Mouse (Mus musculus): ENCODE results near the gene Myo16. TPM values are rescaled to one million over a fixed set of nuclear protein-coding genes. Genes with fewer than 3 reads are reported as not detected.

The Myo16 gene
- total RNA-seq, 1 experiment from 2014 or later, result not detected

DNA sequence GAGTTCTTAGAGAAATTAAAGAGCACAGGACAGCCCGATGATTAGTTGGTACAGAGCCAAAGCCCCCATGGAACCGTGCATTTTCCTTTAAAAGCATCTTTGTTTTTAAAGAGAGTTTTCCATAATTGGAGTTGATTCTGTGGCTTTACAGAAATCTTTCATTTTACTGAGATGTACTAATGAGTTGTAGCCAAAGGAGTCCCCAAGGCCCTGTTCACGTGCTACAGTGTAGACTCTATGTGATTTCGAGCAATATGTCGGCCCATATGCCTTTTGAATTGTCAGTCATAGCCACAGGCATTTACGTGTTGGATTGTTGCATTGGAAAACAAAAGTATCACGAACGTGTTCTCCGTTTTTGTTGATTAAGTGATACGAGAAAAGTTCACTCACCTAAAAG, 325.3 kb downstream of the Myo16 start:
- ATAC-seq (replicated peaks in 1 of 2; ENCODE audit: insufficient read depth in 1 of 2, low FRiP score in 2 of 2, low TSS enrichment in 1 of 2, low read depth in 1 of 2, poor library complexity in 2 of 2, severe bottlenecking in 2 of 2), result no peak

DNA sequence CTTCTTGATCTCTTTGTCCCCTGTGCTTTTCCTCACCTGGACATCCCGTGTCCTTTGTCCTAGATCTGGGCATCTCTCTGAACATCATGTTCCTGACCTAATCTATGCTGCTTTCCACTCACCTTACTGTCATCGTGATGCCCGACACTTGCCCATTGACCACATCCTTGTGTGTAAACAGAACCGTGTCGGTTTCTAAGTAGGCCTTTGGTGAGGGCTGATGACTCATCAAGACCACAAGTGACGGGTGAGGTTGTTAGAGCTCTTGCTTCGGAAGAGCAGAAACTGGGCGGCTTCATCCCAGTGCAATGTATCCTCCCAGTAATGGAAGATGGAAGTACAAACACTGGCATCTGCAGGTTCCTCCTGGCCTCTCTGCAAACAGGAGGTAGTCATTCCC, 327.1 kb downstream of the Myo16 start:
- peak; percentile 75 to 84 for ATAC-seq (replicated peaks in 1 of 2; ENCODE audit: insufficient read depth in 1 of 2, low FRiP score in 2 of 2, low TSS enrichment in 1 of 2, low read depth in 1 of 2, poor library complexity in 2 of 2, severe bottlenecking in 2 of 2)

DNA sequence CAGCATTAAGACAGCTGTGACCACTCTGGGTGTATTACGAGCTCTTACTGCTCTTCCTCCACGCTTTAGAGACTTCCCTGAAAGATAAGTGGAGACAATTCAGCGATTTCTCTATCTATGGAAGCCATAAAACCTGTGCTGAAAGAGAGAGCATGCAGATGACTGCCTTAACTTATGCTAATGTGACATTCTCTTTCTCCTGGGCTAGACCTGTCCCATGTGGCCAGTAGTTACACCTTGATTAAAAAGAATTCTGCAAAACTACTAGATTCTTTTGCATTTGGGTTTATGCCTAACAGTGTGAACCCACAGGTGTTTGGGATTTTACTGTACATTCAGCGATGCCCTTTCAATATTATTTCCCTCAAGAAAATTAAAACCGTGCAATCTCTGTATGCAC, 328.4 kb downstream of the Myo16 start:
- no peak for ATAC-seq (replicated peaks in 1 of 2; ENCODE audit: insufficient read depth in 1 of 2, low FRiP score in 2 of 2, low TSS enrichment in 1 of 2, low read depth in 1 of 2, poor library complexity in 2 of 2, severe bottlenecking in 2 of 2)

DNA sequence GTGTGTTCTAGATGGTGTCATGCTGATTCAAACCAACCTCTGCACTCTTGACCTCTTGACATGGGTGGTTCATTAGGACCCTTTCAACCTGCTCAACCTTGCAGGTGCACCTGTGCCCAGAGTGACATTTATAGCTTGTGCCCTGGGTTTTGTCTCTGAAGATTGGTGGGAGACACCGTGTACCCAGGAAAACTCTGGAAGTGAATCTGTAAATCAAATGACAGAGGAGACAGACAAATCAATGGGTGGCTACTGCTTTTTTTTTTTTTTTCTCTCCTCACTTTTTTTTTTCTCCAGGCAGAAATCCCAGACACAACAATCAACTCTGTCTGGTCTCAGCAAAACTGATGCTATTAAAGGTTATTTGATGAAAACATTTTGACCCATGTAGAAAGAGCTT, 329.2 kb downstream of the Myo16 start:
- no peak for ATAC-seq (replicated peaks in 1 of 2; ENCODE audit: insufficient read depth in 1 of 2, low FRiP score in 2 of 2, low TSS enrichment in 1 of 2, low read depth in 1 of 2, poor library complexity in 2 of 2, severe bottlenecking in 2 of 2)

DNA sequence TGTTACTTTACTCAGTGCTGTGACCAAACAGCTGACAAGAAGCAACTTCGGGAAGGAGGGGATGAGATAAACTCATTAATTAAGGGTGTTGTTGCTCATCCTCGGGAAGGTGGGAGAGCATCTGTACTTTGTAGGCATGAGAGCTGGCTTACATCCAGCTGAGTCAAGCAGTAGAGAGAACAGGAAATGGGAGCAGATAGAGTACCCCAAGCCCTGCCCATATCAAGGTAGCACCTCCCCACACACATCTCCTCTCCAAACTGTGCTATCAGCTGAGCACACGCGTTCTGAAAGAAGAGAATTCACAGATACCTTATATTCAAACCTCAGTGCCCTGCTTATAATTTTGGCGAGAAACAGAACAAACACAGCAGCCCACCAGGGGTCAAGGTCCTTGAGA, 330.1 kb downstream of the Myo16 start:
- ATAC-seq (replicated peaks in 1 of 2; ENCODE audit: insufficient read depth in 1 of 2, low FRiP score in 2 of 2, low TSS enrichment in 1 of 2, low read depth in 1 of 2, poor library complexity in 2 of 2, severe bottlenecking in 2 of 2), result no peak

DNA sequence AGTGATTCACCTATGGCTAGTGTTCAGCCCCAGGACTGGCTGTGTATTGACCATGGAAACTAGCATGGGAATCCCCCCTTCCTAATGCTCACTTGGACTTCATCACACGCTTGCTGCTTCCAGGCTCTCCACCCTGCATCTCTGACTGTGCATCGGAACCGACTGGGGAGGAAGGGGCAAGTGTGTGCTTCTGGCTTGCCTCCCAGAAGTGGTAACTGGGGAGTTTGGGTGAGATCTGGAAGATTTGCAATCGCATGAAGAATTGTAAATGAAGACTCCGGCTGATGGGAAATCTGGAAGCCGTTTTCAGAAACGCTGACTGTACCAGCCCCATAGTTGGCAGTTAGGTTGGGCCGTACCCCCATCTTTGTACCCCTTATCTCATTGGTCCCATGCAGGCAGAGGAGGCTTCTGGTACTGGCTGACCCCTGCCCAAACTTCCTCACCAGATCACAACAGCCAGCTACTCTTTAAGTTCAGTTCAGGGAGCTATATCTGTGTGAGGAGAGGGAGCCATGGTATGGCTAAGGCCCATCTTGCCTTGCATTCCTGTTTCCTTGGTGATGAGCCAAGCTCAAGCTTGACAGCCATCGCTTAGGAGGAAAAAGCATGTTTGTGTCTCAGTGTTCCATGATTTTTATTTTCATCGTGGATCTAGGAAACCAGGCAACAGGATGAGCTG, 336.2 kb downstream of the Myo16 start:
- ATAC-seq (replicated peaks in 1 of 2; ENCODE audit: insufficient read depth in 1 of 2, low FRiP score in 2 of 2, low TSS enrichment in 1 of 2, low read depth in 1 of 2, poor library complexity in 2 of 2, severe bottlenecking in 2 of 2), result no peak

DNA sequence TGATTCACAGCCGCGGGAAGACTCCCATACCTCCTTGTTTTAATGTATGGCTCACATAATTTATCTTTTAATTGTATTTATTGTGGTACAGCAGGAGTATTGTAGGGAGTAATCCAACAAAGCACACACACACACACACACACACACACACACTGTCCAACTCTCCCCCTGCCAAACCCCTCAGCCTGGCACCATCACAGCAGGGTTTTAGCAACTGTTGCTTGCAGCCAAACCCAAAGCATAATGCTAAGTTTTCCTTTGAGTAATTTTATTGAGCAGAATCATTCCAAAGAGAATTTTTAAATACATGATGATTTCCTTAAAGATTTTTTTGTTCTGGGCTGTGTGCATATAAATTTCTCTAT, 336.7 kb downstream of the Myo16 start:
- ATAC-seq (replicated peaks in 1 of 2; ENCODE audit: insufficient read depth in 1 of 2, low FRiP score in 2 of 2, low TSS enrichment in 1 of 2, low read depth in 1 of 2, poor library complexity in 2 of 2, severe bottlenecking in 2 of 2), result no peak

DNA sequence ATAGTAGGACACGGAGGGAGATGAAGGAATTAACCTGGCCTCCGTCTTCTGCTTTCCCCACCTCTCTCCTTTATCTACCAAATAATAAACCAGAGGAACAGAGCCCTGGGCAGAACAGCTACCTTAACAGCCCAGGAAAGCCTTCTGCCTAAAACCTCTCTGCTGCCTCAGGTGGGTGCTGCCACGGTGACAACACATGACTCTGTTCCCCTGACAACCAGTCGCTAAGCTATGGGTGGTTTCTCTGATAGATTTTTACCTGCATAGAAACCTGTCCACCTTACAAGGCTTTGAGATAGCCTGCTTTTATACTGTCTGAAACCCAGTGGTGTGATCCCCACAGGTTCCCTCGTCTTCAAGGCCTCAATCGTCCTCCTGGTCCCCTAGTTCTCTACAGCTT, 337.2 kb downstream of the Myo16 start:
- no peak for ATAC-seq (replicated peaks in 1 of 2; ENCODE audit: insufficient read depth in 1 of 2, low FRiP score in 2 of 2, low TSS enrichment in 1 of 2, low read depth in 1 of 2, poor library complexity in 2 of 2, severe bottlenecking in 2 of 2)

DNA sequence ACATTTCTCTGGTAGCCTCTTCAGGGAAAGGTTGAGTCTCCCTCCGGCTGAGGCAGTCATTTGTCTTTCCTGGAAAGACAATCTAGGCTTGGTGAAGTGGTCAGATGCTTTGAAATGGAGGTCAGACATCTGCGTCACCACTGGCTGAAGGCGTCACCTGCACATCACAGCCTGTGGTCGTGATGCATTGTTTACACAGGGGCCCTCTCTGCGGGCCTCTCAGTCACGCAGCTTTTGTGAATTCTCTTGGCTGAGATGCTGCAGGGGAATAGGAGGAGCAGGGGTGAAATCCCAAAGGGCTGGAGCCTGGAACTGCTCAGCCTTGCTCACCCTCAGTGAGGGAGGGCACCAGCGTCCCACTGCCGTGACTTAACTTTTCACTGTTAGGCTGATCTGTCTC, 346.1 kb downstream of the Myo16 start:
- ATAC-seq (replicated peaks in 1 of 2; ENCODE audit: insufficient read depth in 1 of 2, low FRiP score in 2 of 2, low TSS enrichment in 1 of 2, low read depth in 1 of 2, poor library complexity in 2 of 2, severe bottlenecking in 2 of 2), result no peak

DNA sequence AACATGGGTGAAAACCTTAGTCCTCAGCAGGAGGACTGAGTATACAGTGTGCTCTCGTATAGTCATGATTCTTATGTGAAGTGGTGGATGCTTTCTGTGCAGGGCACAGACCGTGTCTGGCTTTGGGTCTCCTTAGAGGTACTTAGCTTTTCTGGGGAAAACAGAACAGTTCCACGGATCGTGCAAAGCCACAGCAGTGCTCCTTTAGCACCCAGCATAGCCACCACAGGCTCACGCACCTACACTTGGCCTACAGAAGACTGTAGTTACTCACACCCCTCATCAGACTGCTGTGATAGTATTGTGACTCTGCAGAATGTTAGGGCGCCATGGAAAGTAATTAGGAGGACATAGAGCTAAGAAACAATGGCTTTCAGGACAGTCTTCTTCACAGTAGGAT, 346.8 kb downstream of the Myo16 start:
- no peak for ATAC-seq (replicated peaks in 1 of 2; ENCODE audit: insufficient read depth in 1 of 2, low FRiP score in 2 of 2, low TSS enrichment in 1 of 2, low read depth in 1 of 2, poor library complexity in 2 of 2, severe bottlenecking in 2 of 2)

DNA sequence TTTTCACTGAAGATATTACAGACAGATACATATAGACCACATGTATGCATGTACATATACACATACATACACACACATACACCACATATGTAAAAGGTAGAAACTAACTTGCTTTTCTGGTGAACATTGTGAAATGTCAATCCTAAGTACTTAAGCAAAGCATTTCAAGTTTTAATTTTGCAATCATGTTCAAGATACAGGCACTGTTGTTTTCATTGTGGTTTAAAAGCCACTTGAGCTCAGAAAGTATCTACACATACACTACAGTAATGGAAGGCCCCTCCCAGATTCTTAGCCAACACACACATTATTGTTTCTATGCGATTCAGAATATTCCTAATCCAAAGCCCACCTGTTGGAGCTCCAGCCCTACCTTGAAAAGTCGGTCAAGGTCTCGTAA, 348.0 kb downstream of the Myo16 start:
- ATAC-seq (replicated peaks in 1 of 2; ENCODE audit: insufficient read depth in 1 of 2, low FRiP score in 2 of 2, low TSS enrichment in 1 of 2, low read depth in 1 of 2, poor library complexity in 2 of 2, severe bottlenecking in 2 of 2), result no peak

DNA sequence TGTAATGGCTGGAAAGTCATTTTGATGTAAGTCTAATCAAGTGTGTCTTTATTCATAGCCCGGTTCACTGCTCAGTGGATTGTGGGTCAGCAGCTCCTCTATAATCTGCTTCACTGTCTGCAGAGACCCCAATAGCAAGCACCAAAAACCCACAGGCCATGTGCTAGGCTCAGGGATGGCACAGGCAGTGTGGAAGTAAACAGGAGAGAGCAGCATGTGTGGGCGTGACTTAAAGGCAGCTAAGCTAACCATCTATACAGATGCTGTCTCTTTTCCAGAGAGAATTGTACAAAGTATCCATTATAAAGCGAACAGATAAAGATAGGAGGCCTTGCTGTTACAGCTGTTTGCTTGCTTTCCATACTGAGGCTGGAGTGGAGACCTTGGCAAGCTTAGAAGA, 358.4 kb downstream of the Myo16 start:
- ATAC-seq (replicated peaks in 1 of 2; ENCODE audit: insufficient read depth in 1 of 2, low FRiP score in 2 of 2, low TSS enrichment in 1 of 2, low read depth in 1 of 2, poor library complexity in 2 of 2, severe bottlenecking in 2 of 2), result no peak

DNA sequence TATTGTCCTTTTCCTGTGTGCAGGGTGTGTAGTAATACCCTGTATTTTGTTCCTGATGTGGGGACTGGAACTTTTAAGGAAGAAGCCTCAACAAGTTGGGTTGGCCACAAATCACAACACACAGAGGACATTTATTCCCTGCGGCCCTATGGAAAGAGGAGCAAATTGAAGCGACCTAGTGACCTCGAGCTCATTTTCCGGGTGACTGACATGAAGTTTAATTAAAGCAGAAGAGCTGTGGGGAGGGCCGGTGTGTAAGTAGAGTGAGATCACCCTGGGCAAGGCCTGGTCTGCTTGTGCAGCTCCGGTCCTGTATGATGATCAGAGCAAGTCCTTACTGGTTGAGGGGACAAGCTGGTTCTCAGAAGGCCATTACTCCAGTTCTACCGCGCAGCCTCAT, 363.7 kb downstream of the Myo16 start:
- no peak for ATAC-seq (replicated peaks in 1 of 2; ENCODE audit: insufficient read depth in 1 of 2, low FRiP score in 2 of 2, low TSS enrichment in 1 of 2, low read depth in 1 of 2, poor library complexity in 2 of 2, severe bottlenecking in 2 of 2)

DNA sequence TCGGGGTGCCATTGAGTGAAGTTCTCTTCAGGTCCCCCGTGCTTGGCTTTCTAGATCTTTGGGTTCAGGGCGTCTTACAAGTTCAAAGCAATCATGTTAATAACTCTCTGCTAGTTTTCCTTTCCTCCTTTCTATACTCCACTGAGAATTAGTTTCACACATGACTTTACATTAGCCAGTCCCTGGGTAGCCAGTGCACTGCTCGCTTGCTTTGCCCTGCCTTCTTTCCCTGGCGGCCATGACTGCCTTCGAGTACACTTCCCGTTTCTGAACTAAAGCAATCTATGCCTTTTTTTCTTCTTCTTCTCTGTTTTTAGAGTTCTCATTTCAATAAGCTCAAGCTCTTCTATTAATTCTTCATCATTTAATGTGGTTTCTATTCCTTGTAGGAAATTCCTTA, 365.6 kb downstream of the Myo16 start:
- peak; percentile 86 to 89 for ATAC-seq (replicated peaks in 1 of 2; ENCODE audit: insufficient read depth in 1 of 2, low FRiP score in 2 of 2, low TSS enrichment in 1 of 2, low read depth in 1 of 2, poor library complexity in 2 of 2, severe bottlenecking in 2 of 2)

DNA sequence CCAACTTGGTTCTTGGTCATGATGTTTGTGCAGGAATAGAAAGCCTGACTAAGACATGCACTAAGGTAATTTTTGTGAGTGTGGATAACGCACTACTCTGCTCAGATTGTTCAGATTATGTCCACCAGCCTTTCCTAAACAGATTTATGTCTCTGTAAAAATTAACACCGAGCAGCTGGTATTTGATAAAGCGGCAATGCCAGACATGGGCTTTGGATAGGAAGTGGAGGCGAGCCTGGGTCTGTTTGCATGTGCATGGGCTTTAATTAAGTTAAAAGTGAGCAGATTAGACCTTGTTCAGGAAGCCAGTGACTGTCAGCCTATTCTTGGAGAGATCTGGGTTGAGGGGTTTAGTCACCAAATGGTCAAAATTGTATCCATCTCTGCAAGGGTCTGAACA, 367.8 kb downstream of the Myo16 start:
- ATAC-seq (replicated peaks in 1 of 2; ENCODE audit: insufficient read depth in 1 of 2, low FRiP score in 2 of 2, low TSS enrichment in 1 of 2, low read depth in 1 of 2, poor library complexity in 2 of 2, severe bottlenecking in 2 of 2), result no peak

DNA sequence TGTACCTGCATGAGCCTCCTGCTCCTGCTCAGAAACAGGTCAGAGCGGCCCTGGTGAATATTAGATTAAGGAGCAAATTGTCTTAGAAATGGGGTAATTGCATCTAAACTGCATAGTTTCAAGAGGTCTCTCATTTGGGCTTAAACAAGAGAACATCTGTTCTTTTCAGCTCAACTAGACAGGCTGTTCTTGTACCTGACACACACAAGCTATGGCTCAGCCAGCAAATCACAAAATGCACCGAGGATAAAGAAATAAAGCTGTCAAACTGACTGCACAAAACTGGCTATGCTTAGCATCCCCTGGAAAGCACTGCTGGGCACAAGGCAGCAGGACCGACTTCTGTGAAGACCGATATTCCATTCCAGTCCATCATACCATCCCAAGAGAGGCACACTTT, 372.0 kb downstream of the Myo16 start:
- no peak for ATAC-seq (replicated peaks in 1 of 2; ENCODE audit: insufficient read depth in 1 of 2, low FRiP score in 2 of 2, low TSS enrichment in 1 of 2, low read depth in 1 of 2, poor library complexity in 2 of 2, severe bottlenecking in 2 of 2)

DNA sequence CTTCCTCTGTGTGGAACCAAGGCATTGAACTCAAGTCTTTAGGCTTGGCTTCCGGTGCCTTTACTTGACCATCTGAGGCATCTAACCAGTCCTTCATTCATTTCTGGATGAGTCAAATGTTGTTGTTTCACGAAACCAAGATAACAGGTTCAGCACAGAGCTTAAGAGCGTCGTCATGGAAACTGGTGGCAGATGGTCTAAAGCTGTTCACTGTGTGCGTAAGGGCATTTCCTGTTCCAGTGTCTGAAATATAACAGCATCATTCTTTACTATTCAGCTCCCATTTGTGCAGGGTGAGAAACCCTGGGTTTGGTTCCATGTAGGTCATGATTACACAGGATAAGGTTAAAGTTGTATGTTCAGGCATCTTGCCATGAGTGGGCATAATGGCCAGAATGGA, 372.9 kb downstream of the Myo16 start:
- ATAC-seq (replicated peaks in 1 of 2; ENCODE audit: insufficient read depth in 1 of 2, low FRiP score in 2 of 2, low TSS enrichment in 1 of 2, low read depth in 1 of 2, poor library complexity in 2 of 2, severe bottlenecking in 2 of 2), result no peak

DNA sequence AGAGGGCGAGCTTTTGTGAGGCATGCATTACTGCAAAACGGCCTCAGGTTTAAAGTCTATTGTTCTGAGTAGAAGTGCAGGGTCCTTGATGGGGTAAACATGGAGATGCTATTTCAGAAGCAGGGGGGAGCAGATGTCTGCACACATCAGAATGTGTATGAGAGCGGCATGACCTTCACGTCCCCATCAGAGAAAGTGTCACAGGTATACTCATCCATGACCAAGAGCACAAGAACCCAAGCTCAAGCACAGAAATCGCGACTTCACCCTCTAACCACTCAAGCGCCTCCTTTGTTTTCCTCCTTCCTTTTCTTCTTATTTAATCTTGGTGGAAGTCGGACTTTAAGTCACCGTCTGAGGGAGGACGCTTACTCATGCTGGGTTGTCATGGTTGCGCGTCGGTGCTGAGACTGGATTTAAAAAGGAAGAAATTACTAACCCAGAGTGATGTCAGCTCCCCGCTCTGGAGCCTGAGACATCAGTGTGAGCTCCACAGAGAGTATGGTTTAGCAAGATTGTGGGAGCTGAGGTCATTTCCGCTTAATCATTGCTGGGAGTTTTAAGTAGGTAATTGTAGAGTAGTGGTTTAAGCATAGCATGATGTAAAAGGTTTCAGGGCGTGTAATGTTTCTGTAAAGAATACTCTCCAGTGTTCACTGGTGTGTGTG, 381.0 kb downstream of the Myo16 start:
- peak; percentile 84 to 88 for ATAC-seq (replicated peaks in 1 of 2; ENCODE audit: insufficient read depth in 1 of 2, low FRiP score in 2 of 2, low TSS enrichment in 1 of 2, low read depth in 1 of 2, poor library complexity in 2 of 2, severe bottlenecking in 2 of 2)

DNA sequence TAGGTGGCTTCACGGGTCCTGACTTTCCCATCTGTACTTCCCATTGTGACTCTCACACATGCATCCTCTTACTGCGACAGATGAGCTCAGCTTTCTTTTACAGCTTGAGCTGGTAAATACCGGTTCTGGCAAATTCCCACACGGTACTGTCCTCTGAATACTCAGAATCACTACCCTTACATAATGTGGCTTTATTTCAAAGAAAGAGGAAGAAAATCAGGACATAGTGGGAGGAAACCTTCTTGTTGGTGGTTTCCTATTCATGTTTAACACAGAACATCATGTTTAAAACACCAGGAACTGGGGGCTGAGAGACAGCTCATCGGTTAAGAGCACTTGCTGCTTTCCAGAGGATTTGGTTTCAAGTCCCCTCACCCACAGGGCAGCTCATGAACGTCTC, 384.6 kb downstream of the Myo16 start:
- ATAC-seq (replicated peaks in 1 of 2; ENCODE audit: insufficient read depth in 1 of 2, low FRiP score in 2 of 2, low TSS enrichment in 1 of 2, low read depth in 1 of 2, poor library complexity in 2 of 2, severe bottlenecking in 2 of 2), result peak; percentile 74 to 85

Measured in hematopoietic stem cell, adult 5-6 weeks (primary cell).